Mouse (Mus musculus) C2C12 (cell line): ENCODE results near the gene 2410004P03Rik. TPM values are rescaled to one million over a fixed set of nuclear protein-coding genes. Genes with fewer than 3 reads are reported as not detected.

Source experiments
- H3K27me3 ChIP-seq: one replicate; pipeline ENCODE4 v1.6.1; 2011; ENCODE audit not compliant: control insufficient read depth, insufficient read depth, insufficient read length
- H3K36me3 ChIP-seq: one replicate; pipeline ENCODE4 v1.6.1; 2011; ENCODE audit not compliant: control insufficient read depth, insufficient read depth
- H3K4me3 ChIP-seq: one replicate; pipeline ENCODE4 v1.5.1; 2011; ENCODE audit warnings: mild to moderate bottlenecking, control low read depth; ENCODE audit not compliant: poor library complexity, insufficient read depth, severe bottlenecking
- H3K79me2 ChIP-seq: one replicate; pipeline ENCODE4 v1.6.1; 2011; ENCODE audit not compliant: control insufficient read depth, insufficient read depth
- H3K79me3 ChIP-seq: one replicate; pipeline ENCODE4 v1.6.1; 2011; ENCODE audit warnings: low read depth, control low read depth
- H3ac ChIP-seq: one replicate; pipeline ENCODE3; 2011; ENCODE audit warnings: low read depth; ENCODE audit not compliant: control insufficient read depth, insufficient read length
- CEBPB ChIP-seq: IDR thresholded peaks from one replicate; pipeline ENCODE4 v1.6.1; 2011; ENCODE audit warnings: low read depth, mild to moderate bottlenecking, control low read depth, moderate library complexity
- CTCF ChIP-seq: IDR thresholded peaks from one replicate; pipeline ENCODE4 v1.5.1; 2011; ENCODE audit not compliant: control insufficient read depth, insufficient read depth, insufficient read length
- FOSL1 ChIP-seq: IDR thresholded peaks from one replicate; pipeline ENCODE4 v1.8.0; 2011; ENCODE audit warnings: mild to moderate bottlenecking, low read length; ENCODE audit not compliant: poor library complexity, insufficient read depth, severe bottlenecking
- MAX ChIP-seq: IDR thresholded peaks from one replicate; pipeline ENCODE4 v1.6.1; 2011; ENCODE audit warnings: mild to moderate bottlenecking, control low read depth
- MYOD1 ChIP-seq: IDR thresholded peaks from one replicate; pipeline ENCODE4 v1.6.1; 2011; ENCODE audit warnings: low read depth; ENCODE audit not compliant: control insufficient read depth, insufficient read length
- MYOG ChIP-seq: IDR thresholded peaks from one replicate; pipeline ENCODE4 v1.6.1; 2011; ENCODE audit not compliant: control insufficient read depth, insufficient read length; ENCODE audit errors: extremely low read depth
- USF1 ChIP-seq: IDR thresholded peaks from one replicate; pipeline ENCODE4 v1.6.1; 2011; ENCODE audit warnings: low read depth, mild to moderate bottlenecking, control low read depth, moderate library complexity
- polyA plus RNA-seq: library from polyadenylated mRNA; unstranded; fragments of >200 nt; fragmentation: generic; extraction: Trizol; gene quantifications from one replicate; pipeline ENCODE4 v1.2.1, GENCODE M21; 2012; ENCODE audit warnings: missing spikeins

Gene 2410004P03Rik
- polyA plus RNA-seq, 1 experiment = 0.02 TPM

DNA sequence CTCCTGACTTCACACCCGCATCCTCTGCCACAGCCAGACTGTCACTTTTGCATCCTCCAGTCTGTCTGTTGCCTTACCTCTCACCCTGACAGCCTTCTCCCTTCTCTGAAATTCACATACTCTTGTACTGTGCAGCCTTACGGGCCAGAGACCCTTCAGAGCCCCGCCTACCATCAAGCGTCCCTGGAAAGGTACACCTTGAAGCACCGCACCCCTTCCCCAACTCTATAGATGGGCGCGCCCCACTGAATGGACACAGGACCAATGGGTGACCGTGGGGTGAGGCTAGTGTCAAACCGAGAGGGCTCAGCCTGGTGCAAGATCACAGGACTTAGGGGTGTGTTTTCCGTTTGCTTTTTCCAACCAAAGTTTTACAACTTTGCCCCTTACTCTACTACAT, 12.4 kb downstream of the 2410004P03Rik start:
- H3K79me3 ChIP-seq = no peaks in the 10 kb centered on the region
- TF ChIP-seq MAX (no peak), FOSL1 (no peak), MYOD1 (no peak), CTCF (no peak), USF1 (no peak), MYOG (no peak), CEBPB (no peak)
- peaks cover 20% of the 10 kb centered on the region for H3K79me2 ChIP-seq
- peak overlapping the region; percentile 70 for H3ac ChIP-seq
- H3K27me3 ChIP-seq = no peaks in the 10 kb centered on the region
- H3K4me3 ChIP-seq = peak overlapping the region; percentile 83
- H3K36me3 ChIP-seq = peaks cover 32% of the 10 kb centered on the region

DNA sequence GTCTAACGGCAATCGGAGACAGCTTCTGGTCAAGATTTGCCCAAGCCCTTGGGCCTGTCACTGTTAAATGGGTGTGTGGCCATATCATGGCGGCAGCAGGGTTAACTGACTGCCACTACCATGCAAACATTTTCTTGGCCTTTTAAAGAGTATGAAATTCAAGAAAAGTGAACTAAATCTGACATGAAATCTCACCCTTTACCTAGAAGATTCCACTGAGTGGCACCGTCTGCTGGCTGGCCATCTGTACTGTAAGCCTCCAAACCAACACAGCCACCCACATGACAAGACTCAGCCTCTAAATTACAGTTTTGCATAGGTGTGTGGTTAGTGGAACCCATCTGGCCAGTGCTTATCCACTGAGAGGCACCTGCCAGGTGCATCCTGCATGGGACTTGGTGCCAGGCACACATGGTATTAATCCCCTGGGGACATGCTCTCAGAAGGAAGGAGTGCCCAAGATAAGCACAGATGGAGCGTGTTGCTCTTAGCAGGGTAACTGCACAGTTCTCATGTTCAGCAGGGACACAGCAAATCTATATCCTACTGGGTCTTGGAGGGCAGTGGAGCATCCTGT, 14.6 kb downstream of the 2410004P03Rik start:
- H3K4me3 ChIP-seq = no peak overlapping the region
- no peak overlapping the region for H3ac ChIP-seq
- peaks cover 20% of the 10 kb centered on the region for H3K79me2 ChIP-seq
- H3K36me3 ChIP-seq = peaks cover 52% of the 10 kb centered on the region
- TF ChIP-seq CTCF (no peak), USF1 (no peak), CEBPB (no peak), MYOG (no peak), MAX (no peak), FOSL1 (no peak), MYOD1 (no peak)
- H3K27me3 ChIP-seq = no peaks in the 10 kb centered on the region
- no peaks in the 10 kb centered on the region for H3K79me3 ChIP-seq

DNA sequence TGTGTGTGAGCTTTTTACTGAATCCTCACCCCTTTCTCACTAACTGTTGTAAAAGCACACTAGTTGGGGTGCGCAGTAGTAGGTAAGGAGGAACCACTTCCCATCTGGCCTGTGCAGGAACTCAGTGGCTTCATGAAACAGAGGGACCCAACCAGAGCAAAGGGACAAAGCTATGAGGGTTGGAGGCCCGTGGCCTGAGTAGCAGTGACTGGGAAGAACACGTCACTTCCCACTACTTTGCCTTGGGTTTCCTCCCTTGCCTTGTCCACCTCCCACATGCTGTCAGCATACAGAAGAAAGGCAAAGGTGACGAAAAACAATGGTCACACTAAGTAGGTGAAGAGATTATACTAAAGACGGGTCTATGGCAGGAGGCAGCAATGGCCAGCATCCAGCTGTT, 15.2 kb downstream of the 2410004P03Rik start:
- Histone ChIP-seq H3K27me3 (no peaks in the 10 kb centered on the region), H3K79me3 (no peaks in the 10 kb centered on the region), H3ac (no peak overlapping the region), H3K36me3 (peaks cover 58% of the 10 kb centered on the region), H3K4me3 (no peak overlapping the region), H3K79me2 (peaks cover 20% of the 10 kb centered on the region)
- TF ChIP-seq CTCF (no peak), USF1 (no peak), MAX (no peak), MYOG (no peak), FOSL1 (no peak), CEBPB (no peak), MYOD1 (no peak)

DNA sequence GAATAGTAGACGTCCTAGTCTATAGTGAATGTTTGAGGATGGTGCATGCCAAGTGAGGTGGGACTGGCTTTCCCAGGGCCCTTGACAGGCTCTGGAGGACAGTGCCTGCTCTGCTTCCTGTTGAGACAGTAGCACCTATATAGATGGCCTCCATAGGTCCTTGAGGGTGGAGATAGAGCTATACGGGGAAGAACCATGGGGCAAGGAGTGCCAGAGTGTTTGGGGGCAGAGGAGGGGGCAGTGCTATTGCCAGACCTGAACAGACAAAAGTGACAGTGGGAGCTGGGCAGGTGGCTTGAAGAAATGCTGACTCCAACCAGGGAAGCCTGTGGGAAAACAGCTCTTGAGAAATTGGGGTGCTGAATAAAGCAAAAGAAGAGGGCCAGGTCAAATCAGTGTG, 17.2 kb downstream of the 2410004P03Rik start:
- Histone ChIP-seq H3K27me3 (no peaks in the 10 kb centered on the region), H3K4me3 (no peak overlapping the region), H3K36me3 (peaks cover 74% of the 10 kb centered on the region), H3ac (no peak overlapping the region), H3K79me2 (peaks cover 16% of the 10 kb centered on the region), H3K79me3 (no peaks in the 10 kb centered on the region)
- TF ChIP-seq USF1 (no peak), MYOG (no peak), MYOD1 (no peak), FOSL1 (no peak), CEBPB (no peak), MAX (no peak), CTCF (no peak)

DNA sequence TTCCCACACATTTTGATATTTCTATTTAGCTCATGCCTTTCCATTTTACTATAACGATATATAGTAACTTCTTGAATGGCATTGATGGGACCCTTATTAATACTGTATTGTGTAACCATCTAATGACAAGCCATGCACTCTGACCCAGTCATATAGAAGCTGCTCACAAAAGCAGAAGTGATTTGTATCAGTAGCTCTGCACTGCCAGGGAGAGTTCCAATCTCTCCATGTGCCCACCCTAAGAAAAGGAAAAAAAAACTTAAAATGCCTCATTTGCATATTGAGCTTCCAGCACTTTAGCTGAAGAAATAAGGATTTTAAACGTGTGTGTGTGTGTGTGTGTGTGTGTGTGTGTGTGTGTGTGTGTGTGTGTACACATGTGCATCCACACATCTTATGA, 19.2 kb downstream of the 2410004P03Rik start:
- H3K79me2 ChIP-seq = no peaks in the 10 kb centered on the region
- no peaks in the 10 kb centered on the region for H3K27me3 ChIP-seq
- H3ac ChIP-seq = no peak overlapping the region
- no peaks in the 10 kb centered on the region for H3K79me3 ChIP-seq
- H3K4me3 ChIP-seq = no peak overlapping the region
- peaks cover 83% of the 10 kb centered on the region for H3K36me3 ChIP-seq
- TF ChIP-seq USF1 (no peak), CEBPB (no peak), CTCF (no peak), MYOG (no peak)

DNA sequence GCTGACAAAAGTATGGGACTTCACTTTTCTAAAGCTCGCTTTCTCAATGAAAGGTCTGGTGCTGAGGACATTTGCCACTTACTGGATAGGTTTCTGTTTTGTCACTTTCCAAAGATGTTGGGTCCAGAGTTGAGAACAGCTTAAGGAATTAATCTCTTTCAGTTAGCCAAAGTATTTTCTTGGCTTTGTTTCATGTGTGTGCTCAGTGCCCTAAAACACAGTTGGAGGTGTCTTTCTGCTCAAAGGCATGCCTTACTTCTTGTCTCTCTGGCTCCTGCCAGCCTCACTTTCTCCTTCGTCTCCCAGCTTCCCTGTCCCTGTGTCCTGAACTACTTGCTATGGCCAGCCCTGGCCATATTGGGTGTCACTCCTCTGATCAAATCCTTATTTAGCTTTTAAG, 20.2 kb downstream of the 2410004P03Rik start:
- no peak overlapping the region for H3K4me3 ChIP-seq
- no peaks in the 10 kb centered on the region for H3K27me3 ChIP-seq
- no peaks in the 10 kb centered on the region for H3K79me3 ChIP-seq
- H3K36me3 ChIP-seq = peaks cover 81% of the 10 kb centered on the region
- H3K79me2 ChIP-seq = no peaks in the 10 kb centered on the region
- no peak overlapping the region for H3ac ChIP-seq
- no peak for TF ChIP-seq FOSL1
